Mouse (Mus musculus) macrophage (primary cell): Measurements from ENCODE around the gene Zbtb11. TPM values are rescaled to one million over a fixed set of nuclear protein-coding genes. Genes with fewer than 3 reads are reported as not detected.
"Not testable (repeated sequence)": the region's sequence is repeated elsewhere in the genome, so short reads cannot be mapped to it uniquely, and the experiment has no call there.

Experiments
- H3K27ac ChIP-seq: fragments of 350-480 bp; formaldehyde crosslinking; 2 replicates; pipeline ENCODE4 v1.9.0; 2021
- H3K36me3 ChIP-seq: fragments of 350-480 bp; formaldehyde crosslinking; 2 replicates; pipeline ENCODE4 v1.9.0; 2021; ENCODE audit errors: inconsistent target
- H3K4me3 ChIP-seq: fragments of 350-480 bp; formaldehyde crosslinking; 2 replicates; pipeline ENCODE4 v1.9.0; 2021; ENCODE audit errors: inconsistent target
- H3K79me2 ChIP-seq: fragments of 350-480 bp; formaldehyde crosslinking; 2 replicates; pipeline ENCODE4 v1.9.0; 2021; ENCODE audit errors: inconsistent target
- WGBS: methylation state at CpG from one replicate; pipeline ENCODE4 v1.1.7; 2026; ENCODE audit warnings: inconsistent platforms; ENCODE audit not compliant: missing documents; 5-methylcytosine and 5-hydroxymethylcytosine counted together
- polyA plus RNA-seq: library from polyadenylated mRNA; stranded (reverse); fragments of 250-400 nt; gene quantifications from 3 replicates; pipeline ENCODE4 v1.2.4, GENCODE M21; 2018; ENCODE audit warnings: inconsistent platforms

Zbtb11 gene
- polyA plus RNA-seq, 1 experiment from 2014 or later: 5.5 TPM

- no peaks in the 10 kb centered on the region for H3K79me2 ChIP-seq
- no peak overlapping the region for H3K4me3 ChIP-seq
- H3K36me3 ChIP-seq: no peaks in the 10 kb centered on the region
- no peak overlapping the region for H3K27ac ChIP-seq
Observed at GRCm38 (mm10) chr16:55952771-55953170, 20.9 kb upstream of the Zbtb11 start.

GRCm38 (mm10) chr16:55954196-55954595 is 19.5 kb upstream of the Zbtb11 start:
- H3K27ac ChIP-seq, H3K36me3 ChIP-seq, H3K4me3 ChIP-seq, H3K79me2 ChIP-seq: not testable (repeated sequence)
- 57% methylated on average over 9 of the region's 9 CpGs for WGBS

GRCm38 (mm10) chr16:55963068-55963467 is 10.6 kb upstream of the Zbtb11 start:
- H3K79me2 ChIP-seq: peaks cover 17% of the 10 kb centered on the region
- H3K27ac ChIP-seq, H3K36me3 ChIP-seq, H3K4me3 ChIP-seq: not testable (repeated sequence)
- 93% methylated on average over 5 of the region's 11 CpGs for WGBS

DNA sequence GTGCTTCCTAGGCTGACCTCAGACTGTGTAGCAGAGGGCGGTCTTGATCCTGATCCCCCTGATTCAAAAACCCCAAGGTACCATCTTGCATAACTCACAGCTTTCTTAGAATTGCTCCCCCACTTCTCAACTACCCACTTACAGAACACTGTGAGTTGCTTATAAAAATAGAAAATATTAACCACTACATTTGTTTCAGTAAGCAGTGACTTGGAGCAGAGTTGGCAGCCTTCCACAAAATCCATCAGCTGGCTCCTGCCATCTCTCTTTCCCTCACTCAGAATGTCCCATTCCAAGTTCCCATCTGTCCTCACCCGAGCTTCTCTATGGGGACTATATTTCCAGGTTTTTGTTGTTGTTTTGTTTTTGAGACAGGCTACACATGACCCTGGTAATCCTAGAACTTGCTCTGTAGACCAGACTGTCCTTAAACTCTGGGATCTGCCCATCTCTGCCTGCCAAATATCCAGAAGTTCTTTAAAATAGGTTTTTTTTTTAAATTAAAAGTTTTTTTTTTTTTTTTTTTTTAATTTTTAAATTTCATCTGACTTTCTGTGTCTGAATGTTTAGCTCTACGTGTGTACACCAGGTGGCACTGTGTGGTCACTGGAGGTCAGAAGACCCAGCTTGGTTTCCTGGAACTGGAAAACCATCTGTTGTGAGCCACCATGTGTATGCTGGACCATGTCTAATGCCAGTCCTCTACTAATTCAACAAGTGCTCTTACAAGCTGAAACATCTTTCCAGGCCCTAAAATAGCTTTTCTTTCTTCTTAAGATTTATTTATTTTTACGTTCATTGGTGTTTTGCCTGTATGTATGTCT is 9.3 kb upstream of the Zbtb11 start:
- Histone ChIP-seq H3K36me3 (peaks cover 9% of the 10 kb centered on the region; the same call in 1 of the 2 replicates), H3K79me2 (peaks cover 29% of the 10 kb centered on the region), H3K27ac (no peak overlapping the region), H3K4me3 (no peak overlapping the region)
- 65% methylated on average over 4 of the region's 4 CpGs for WGBS

GRCm38 (mm10) chr16:55966212-55966871 is 7.3 kb upstream of the Zbtb11 start, which contains the start of gene Rpl24:
Gene Rpl24 (plus strand): TSS chr16:55966275.
- H3K27ac ChIP-seq: peak within 1 kb of the TSS; percentile 51
- H3K79me2 ChIP-seq: peaks cover 48% of the 10 kb centered on the region
- under 1% methylated on average over 37 of the region's 42 CpGs for WGBS
- peak within 1 kb of the TSS; percentile 87 for H3K4me3 ChIP-seq
- H3K36me3 ChIP-seq: peaks cover 29% of the 10 kb centered on the region; the same call in 1 of the 2 replicates

DNA sequence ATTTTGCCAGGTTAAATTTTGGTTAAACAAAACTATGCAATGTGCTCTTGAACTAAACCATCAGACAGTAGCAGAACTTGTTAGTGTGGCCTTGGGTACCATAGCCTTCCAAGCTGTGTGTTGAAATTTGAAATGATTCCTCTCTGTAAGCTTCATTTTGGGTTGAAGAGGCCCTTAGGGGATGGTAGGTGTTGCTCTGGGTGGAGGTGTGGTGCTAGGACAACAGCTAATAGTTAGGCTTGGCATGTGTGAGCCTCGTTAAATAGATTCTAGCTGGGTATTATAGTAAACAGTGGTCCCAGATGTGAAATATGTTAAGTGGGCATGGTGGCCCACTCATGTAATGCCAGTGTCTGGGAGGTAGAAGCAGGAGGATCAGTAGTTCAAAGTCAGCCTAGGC is 6.5 kb upstream of the Zbtb11 start:
- Histone ChIP-seq H3K27ac (peak overlapping the region; percentile 51), H3K4me3 (peak overlapping the region; percentile 87), H3K36me3 (peaks cover 34% of the 10 kb centered on the region; the same call in 1 of the 2 replicates), H3K79me2 (peaks cover 48% of the 10 kb centered on the region)
- WGBS: 40% methylated on average over 1 of the region's 1 CpGs

DNA sequence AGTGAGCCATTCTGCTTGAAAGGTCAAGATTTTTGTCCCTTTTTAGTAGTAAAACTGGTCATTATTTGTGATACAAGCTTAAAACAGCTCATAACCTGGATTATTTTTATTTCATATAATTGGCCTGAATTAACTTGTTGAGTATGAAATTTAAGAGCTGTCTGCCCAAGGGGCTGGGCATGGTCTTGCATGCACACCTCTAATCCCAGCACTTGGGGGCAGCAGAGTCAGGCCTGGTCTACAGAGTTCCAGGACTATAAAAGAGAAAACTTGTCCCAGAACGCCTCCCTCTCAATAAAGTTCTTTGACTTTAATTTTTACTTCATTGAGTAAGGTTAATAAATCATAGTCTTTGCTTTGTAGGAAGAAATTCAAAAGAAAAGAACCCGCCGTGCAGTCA is 4.5 kb upstream of the Zbtb11 start:
- Histone ChIP-seq H3K27ac (no peak overlapping the region), H3K36me3 (peaks cover 34% of the 10 kb centered on the region; the same call in 1 of the 2 replicates), H3K79me2 (peaks cover 48% of the 10 kb centered on the region), H3K4me3 (no peak overlapping the region)
- WGBS: 38% methylated on average over 1 of the region's 3 CpGs

DNA sequence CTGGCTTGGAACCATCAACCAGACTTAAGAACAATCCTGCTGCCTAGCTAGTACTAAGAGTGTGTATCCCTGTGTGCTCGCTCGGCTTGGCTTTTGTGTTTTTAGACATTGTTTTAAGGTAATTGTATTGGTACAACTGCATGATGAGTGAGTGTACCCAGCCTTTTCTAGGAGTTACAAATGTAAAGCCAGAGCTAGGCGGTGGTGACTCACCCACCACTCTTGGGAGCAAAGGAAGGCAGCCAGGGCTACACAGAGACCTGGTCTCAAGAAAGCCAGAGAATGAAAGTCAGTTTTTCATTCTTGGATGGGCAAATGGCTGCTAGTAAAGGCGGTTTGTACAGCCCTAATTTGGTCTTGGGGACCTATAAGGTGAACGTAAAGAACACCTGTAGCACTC is 3.3 kb upstream of the Zbtb11 start:
- 96% methylated on average over 5 of the region's 5 CpGs for WGBS
- H3K36me3 ChIP-seq: peaks cover 34% of the 10 kb centered on the region; the same call in 1 of the 2 replicates
- no peak overlapping the region for H3K4me3 ChIP-seq
- peaks cover 58% of the 10 kb centered on the region for H3K79me2 ChIP-seq
- H3K27ac ChIP-seq: no peak overlapping the region

- peaks cover 34% of the 10 kb centered on the region; the same call in 1 of the 2 replicates for H3K36me3 ChIP-seq
- WGBS: 61% methylated on average over 6 of the region's 6 CpGs
- no peak overlapping the region for H3K27ac ChIP-seq
Observed at GRCm38 (mm10) chr16:55971735-55972615, 1.7 kb upstream of the Zbtb11 start.

DNA sequence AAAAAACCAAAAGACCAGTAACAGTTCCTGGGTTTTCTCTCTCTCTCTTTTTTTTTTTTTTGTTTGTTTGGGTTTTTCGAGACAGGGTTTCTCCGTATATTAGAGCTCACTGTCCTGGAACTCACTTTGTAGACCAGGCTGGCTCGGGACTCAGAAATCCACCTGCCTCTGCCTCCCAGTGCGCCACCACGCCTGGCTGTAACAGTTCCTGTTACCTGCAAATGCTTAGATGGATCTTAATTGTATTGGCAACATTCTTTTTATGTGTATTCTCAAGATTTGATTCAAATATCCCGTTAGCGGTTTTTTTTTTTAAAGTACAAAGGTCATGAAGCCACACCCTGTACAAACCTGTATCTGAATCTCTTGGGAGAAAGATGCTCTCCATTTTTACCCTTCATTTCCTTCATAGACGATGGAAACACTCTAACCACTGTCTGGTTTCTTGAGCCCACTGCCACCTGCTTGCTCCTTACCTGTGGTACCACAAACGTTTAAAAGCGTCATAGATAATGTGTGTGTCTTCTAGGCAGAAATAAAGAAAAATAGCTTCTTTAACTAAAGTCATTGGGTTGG is 969 bp upstream of the Zbtb11 start:
- Histone ChIP-seq H3K36me3 (peaks cover 34% of the 10 kb centered on the region; the same call in 1 of the 2 replicates), H3K79me2 (peaks cover 67% of the 10 kb centered on the region), H3K4me3 (peak overlapping the region; percentile 48), H3K27ac (0 out of 2 replicates have a peak overlapping the region, but pooled peaks have one; percentile 7)
- 70% methylated on average over 9 of the region's 10 CpGs for WGBS

More at GRCm38 (mm10) chr16:55971735-55972615, 1.7 kb upstream of the Zbtb11 start:
- peaks cover 67% of the 10 kb centered on the region for H3K79me2 ChIP-seq
- H3K4me3 ChIP-seq: no peak overlapping the region

DNA sequence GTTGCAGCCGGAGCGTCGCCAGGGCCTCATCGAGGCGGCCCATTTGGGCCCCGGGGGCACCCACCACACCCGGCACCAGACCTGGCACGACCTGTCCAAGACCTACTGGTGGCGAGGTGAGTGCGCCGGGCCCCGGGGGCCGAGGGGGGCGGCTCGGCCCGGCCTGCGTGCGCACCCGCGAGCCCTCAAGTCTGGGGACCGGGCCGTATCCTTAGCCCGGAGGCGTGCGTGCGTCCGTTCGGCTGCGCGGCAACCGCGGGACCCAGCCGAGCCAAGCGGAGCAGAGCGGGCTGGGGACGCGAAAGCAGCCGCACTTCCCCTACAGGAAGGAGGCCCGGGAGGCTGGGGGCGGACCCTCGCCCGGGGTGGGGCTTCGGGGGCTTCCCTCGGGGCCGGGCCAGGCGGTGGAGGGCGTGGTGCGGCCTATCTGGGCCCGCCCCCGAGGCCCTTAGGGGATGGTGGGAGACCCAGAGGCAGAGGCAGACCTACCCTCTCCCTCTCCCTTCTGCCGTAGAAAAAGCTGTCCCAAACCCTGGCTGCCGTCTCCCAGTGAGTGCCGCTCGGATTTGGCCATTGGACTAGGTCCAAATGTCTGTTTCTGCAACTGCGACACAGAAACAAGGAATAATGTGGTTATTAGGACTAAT is 696 bp downstream of the Zbtb11 start:
- WGBS: 2% methylated on average over 31 of the region's 55 CpGs
- Histone ChIP-seq H3K79me2 (peaks cover 68% of the 10 kb centered on the region), H3K36me3 (peaks cover 25% of the 10 kb centered on the region; the same call in 1 of the 2 replicates), H3K27ac (peak overlapping the region; percentile 52), H3K4me3 (peak overlapping the region; percentile 82)

- peak overlapping the region; percentile 52 for H3K27ac ChIP-seq
- 3% methylated on average over 13 of the region's 14 CpGs for WGBS
- H3K4me3 ChIP-seq: peak overlapping the region; percentile 82
- H3K36me3 ChIP-seq: peaks cover 19% of the 10 kb centered on the region; the same call in 1 of the 2 replicates
- H3K79me2 ChIP-seq: peaks cover 68% of the 10 kb centered on the region
Observed at GRCm38 (mm10) chr16:55974903-55975285, 1.2 kb downstream of the Zbtb11 start.

DNA sequence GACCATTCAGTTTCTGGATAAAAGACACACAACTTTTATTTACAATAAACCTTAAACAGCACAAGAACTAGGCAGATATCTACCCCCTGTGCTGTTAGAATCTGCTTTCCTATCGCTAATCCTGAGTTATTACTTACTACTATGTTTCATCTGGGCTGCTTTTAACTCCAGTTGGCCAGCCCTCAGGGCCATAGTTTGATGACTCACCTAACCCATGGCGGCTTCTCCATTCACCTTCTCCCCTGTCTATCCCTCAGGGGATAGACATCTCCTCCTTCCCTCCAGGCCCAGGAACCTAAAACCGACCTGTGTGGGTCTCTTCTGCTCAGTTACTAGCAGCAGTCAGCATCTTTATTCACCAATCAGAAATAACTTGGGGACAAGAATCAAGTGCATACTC is 12.3 kb downstream of the Zbtb11 start:
- WGBS: 96% methylated on average over 3 of the region's 3 CpGs

More for the DNA sequence above, 12.3 kb downstream of the Zbtb11 start:
- H3K36me3 ChIP-seq: peaks cover 36% of the 10 kb centered on the region
- H3K27ac ChIP-seq: no peak overlapping the region
- H3K79me2 ChIP-seq: peaks cover 82% of the 10 kb centered on the region
- H3K4me3 ChIP-seq: no peak overlapping the region
